Mouse (Mus musculus) ES-E14 (cell line): ENCODE results near the gene Fam172a. TPM values are rescaled to one million over a fixed set of nuclear protein-coding genes. Genes with fewer than 3 reads are reported as not detected.

Experiments
- DNase-seq: peaks from one replicate; pipeline ENCODE4 v3.0.0-alpha.2; 2013; ENCODE audit warnings: low read depth, low spot score
- H3K27ac ChIP-seq: 2 replicates; pipeline ENCODE4 v1.5.1; 2012; ENCODE audit warnings: low read depth, mild to moderate bottlenecking, low read length, moderate library complexity, mixed read lengths; ENCODE audit not compliant: poor library complexity, insufficient read depth, severe bottlenecking
- H3K36me3 ChIP-seq: 2 replicates; pipeline ENCODE4 v1.6.1; 2012; ENCODE audit warnings: mild to moderate bottlenecking, low read length, moderate library complexity, mixed read lengths; ENCODE audit not compliant: control insufficient read depth, poor library complexity, insufficient read depth, severe bottlenecking
- H3K4me1 ChIP-seq, 2 experiments: fragments of 150-350 bp in 1 of 2; sonication (generic) in 1 of 2; 2 replicates each; pipeline ENCODE4 v1.6.1; 2012; ENCODE audit warnings: low read length in 2 of 2, mild to moderate bottlenecking in 1 of 2, mixed read lengths in 1 of 2; ENCODE audit not compliant: control insufficient read depth in 2 of 2, insufficient read depth in 2 of 2, poor library complexity in 1 of 2
- H3K4me3 ChIP-seq, 2 experiments: fragments of 150-350 bp in 1 of 2; sonication (generic) in 1 of 2; 2 replicates each; pipeline ENCODE4 v1.5.1; 2012; ENCODE audit warnings: low read length in 2 of 2, low read depth in 1 of 2, mild to moderate bottlenecking in 1 of 2, mixed read lengths in 1 of 2; ENCODE audit not compliant: insufficient read depth in 1 of 2, poor library complexity in 1 of 2, severe bottlenecking in 1 of 2
- H3K9ac ChIP-seq: 2 replicates; pipeline ENCODE4 v1.6.1; 2012; ENCODE audit warnings: low read depth, mild to moderate bottlenecking, low read length, mixed read lengths; ENCODE audit not compliant: poor library complexity, insufficient read depth, severe bottlenecking
- H3K9me3 ChIP-seq: fragments of 150-350 bp; sonication (generic); 2 replicates; pipeline ENCODE4 v1.6.1; 2012; ENCODE audit warnings: low read depth, mild to moderate bottlenecking, low read length; ENCODE audit not compliant: control insufficient read depth, insufficient read depth
- CHD2 ChIP-seq: IDR thresholded peaks from 2 replicates; pipeline ENCODE4 v1.6.1; 2014; ENCODE audit warnings: mild to moderate bottlenecking, low read depth, low read length, inconsistent platforms
- HCFC1 ChIP-seq: IDR thresholded peaks from 2 replicates; pipeline ENCODE4 v1.6.1; 2012; ENCODE audit warnings: low read length, inconsistent platforms, borderline replicate concordance; ENCODE audit not compliant: insufficient read depth
- MAFK ChIP-seq: IDR thresholded peaks from 2 replicates; pipeline ENCODE4 v1.6.1; 2014; ENCODE audit warnings: mild to moderate bottlenecking, low read depth, low read length, inconsistent platforms; ENCODE audit not compliant: insufficient read depth
- ZC3H11A ChIP-seq: IDR thresholded peaks from 2 replicates; pipeline ENCODE4 v1.6.1; 2012; ENCODE audit warnings: low read depth, mild to moderate bottlenecking, inconsistent platforms, low read length, borderline replicate concordance
- ZNF384 ChIP-seq: IDR thresholded peaks from 2 replicates; pipeline ENCODE4 v1.6.1; 2012; ENCODE audit warnings: low read depth, low read length, inconsistent platforms
- in situ Hi-C, 2 experiments: fragments of 600-800 bp; cut with MboI; formaldehyde crosslinking; loops; one replicate each; pipeline ENCODE4 v1.15.1; 2025; ENCODE audit warnings: low sequenced_read_pairs in 2 of 2, inconsistent platforms in 1 of 2; ENCODE audit not compliant: unreplicated experiment in 2 of 2
- total RNA-seq: library from RNA; depleted of rRNA; stranded (reverse); fragments of 300-350 nt; gene quantifications from 2 replicates; pipeline ENCODE4 v1.2.3, GENCODE M21; 2012

Gene Fam172a
- total RNA-seq, 1 experiment = 8.7 TPM

DNA sequence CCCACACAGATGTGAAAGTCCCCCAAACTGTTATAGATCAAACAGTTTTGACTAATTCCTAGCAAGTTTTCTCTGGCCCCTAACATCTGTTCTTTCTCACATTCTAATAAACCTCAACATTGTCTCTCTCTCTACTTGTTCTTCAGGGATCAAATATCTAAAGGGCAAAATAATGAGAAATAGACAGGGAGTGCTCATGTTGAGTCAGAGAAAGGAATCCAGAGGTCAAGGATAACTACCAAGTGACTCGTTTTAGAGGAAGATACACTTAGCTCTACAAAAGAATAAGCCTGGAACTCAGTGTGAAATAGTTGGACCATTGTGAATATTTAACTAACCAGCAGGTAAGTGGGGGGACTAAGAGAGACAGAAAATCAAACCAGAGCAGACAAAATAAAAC lies 331.0 kb downstream of the Fam172a start:
- in situ Hi-C loops = loop anchor here in 1 of 2 experiments (5.0 kb wide), 1 partner anchor 861 kb away; no protein-coding TSS in a partner anchor
- no peak for DNase-seq
- TF ChIP-seq MAFK (no peak), HCFC1 (no peak), ZNF384 (no peak), ZC3H11A (no peak), CHD2 (no peak)
- Histone ChIP-seq H3K36me3 (no peaks in the 10 kb centered on the region), H3K9ac (no peak overlapping the region), H3K9me3 (no peaks in the 10 kb centered on the region), H3K4me3 (no peak overlapping the region), H3K27ac (no peak overlapping the region), H3K4me1 (no peaks in the 10 kb centered on the region)

DNA sequence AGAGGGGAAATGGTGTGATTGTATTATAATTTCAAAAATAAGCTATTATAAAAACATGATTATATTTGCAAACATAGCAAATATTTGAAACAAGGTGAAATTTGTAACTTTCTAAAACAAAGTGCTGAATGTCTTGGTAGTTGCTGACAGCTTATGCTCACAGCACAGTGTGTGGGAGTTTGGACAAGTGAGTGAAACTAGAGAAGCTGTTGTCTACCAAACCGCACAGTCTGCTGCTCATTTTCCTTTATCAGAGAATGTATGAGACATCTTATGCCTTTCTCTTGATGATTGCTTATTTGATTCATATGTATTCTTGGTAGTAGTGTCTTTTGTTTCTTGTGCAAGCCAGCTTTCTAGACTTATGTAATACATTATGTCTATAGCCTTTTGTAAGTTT lies 335.4 kb downstream of the Fam172a start:
- Histone ChIP-seq H3K36me3 (no peaks in the 10 kb centered on the region), H3K4me1 (no peaks in the 10 kb centered on the region), H3K9me3 (no peaks in the 10 kb centered on the region), H3K9ac (no peak overlapping the region), H3K4me3 (no peak overlapping the region), H3K27ac (no peak overlapping the region)
- TF ChIP-seq ZC3H11A (no peak), ZNF384 (no peak), CHD2 (no peak), HCFC1 (no peak), MAFK (no peak)
- no peak for DNase-seq
- in situ Hi-C loops = no loop called here

DNA sequence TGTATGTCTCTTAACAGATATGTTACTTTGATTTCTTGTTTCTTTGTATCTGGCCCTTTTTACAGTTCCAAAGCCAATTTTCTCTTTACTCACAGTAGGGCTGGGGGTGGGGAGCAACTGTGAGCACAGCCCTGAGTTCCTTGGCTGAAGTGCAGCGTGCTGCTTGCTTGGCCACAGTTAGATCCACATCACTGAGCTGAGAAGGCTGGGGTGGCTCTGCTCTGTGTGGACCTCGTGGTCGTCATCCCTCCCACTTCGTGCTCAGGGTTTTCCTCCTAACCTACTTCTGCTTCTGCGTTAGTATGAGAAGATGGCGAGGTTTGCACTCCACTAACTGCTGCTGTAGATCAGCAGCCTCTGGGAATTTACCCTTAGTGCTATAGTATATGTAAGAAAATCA lies 341.4 kb downstream of the Fam172a start:
- Histone ChIP-seq H3K36me3 (no peaks in the 10 kb centered on the region), H3K27ac (no peak overlapping the region), H3K9ac (no peak overlapping the region), H3K4me3 (no peak overlapping the region), H3K4me1 (no peaks in the 10 kb centered on the region), H3K9me3 (no peaks in the 10 kb centered on the region)
- TF ChIP-seq ZC3H11A = no peak
- in situ Hi-C loops = no loop called here
- DNase-seq = no peak

DNA sequence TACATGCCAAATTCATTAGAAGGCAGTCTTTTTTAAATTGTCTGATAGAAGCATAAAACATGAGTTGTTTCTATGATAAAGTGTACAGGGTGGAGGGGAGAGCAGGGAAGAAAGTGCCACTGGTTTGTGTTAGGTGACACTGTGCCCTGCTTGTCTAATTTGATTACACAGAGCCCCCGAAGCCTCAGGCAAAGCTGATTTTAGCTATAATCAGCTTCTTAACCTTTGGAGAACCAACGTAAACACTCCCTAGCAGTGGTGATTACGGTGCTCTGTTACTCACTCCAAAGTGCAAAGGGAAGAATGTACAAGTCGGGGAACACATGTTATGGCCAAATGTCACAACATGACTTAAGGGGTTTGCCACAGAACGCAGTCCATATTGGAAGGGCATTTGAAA lies 343.3 kb downstream of the Fam172a start:
- in situ Hi-C loops = no loop called here
- no peaks in the 10 kb centered on the region for H3K9me3 ChIP-seq
- no peaks in the 10 kb centered on the region for H3K4me1 ChIP-seq
- H3K27ac ChIP-seq = no peak overlapping the region
- H3K36me3 ChIP-seq = no peaks in the 10 kb centered on the region
- H3K4me3 ChIP-seq = no peak overlapping the region
- TF ChIP-seq MAFK = no peak
- no peak for TF ChIP-seq HCFC1
- TF ChIP-seq CHD2 = no peak
- no peak for TF ChIP-seq ZC3H11A
- TF ChIP-seq ZNF384 = no peak
- no peak overlapping the region for H3K9ac ChIP-seq
- no peak for DNase-seq

DNA sequence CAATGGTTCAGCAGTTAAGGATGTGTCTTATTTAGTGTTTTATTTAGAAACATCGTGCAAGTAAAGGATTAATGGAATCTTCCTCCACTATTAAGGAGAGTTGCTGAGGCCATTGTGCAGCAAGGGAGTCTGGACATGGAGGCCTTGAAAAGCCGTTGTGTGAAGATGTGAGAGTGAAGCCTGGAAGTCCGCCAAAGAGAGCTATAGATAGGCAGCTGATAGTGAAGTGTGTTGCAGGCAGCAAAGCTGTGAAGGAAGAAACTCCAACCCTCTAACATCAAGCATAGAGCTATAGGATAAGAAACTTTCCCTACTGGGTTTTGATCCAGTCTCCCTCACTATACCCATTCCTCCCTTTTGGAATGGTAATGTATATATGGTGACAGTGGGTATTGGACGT lies 385.9 kb downstream of the Fam172a start:
- Histone ChIP-seq H3K9me3 (no peaks in the 10 kb centered on the region), H3K4me1 (no peaks in the 10 kb centered on the region), H3K4me3 (no peak overlapping the region), H3K9ac (no peak overlapping the region), H3K36me3 (no peaks in the 10 kb centered on the region), H3K27ac (no peak overlapping the region)
- in situ Hi-C loops = no loop called here
- no peak for TF ChIP-seq MAFK
- TF ChIP-seq ZNF384 = no peak
- TF ChIP-seq CHD2 = no peak
- DNase-seq = no peak
